Comparison of ENCODE assay signal across 22 mouse cellular contexts in the genomic region with DNA sequence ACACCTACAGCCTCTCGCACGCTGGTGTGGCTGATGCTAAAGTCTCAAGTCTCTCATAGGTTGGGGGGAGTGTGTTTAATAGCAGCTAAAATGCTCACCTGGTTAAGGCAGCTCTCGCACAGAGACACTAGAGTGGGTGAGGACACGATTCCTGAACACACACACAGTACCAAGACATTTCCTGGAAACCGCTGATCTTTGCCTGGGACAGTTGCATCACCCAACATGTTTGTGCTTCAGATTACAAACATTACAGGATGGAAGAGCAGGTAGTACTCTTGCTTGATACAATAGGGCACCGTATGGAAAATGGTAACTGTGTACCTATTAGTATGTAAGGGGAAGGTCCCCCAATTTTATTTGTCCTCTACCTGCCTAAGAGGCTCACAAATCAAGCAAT.
DNase-seq lines count a peak whose midpoint lies in the region; ATAC-seq and TF ChIP-seq lines count a peak whose summit lies in the region.
"Had no signal": no experiment of that assay in that cellular context is flagged by ENCODE, and none has a peak within 500 bp of the region (broad histone marks: within the 10 kb centered on the region; RNA-seq: fewer than 3 reads in every experiment).

No protein-coding gene starts in this region.

- 63% methylated on average over 6 of the region's 6 CpGs for WGBS in liver, embryonic 15.5 days (ENCODE audit: insufficient replicate concordance)
- 80% methylated on average over 6 of the region's 6 CpGs for WGBS in liver, embryonic 11.5 days

- H3K4me1 ChIP-seq in liver, embryonic 15.5 days (replicated peaks): no peaks in the 10 kb centered on the region
- no peaks in the 10 kb centered on the region for H3K4me1 ChIP-seq in liver, embryonic 11.5 days (replicated peaks; ENCODE audit: control insufficient read depth, insufficient read depth, low read length)
- no peaks in the 10 kb centered on the region; the same call in 1 of the 2 replicates for H3K4me1 ChIP-seq in testis, adult 2 months (ENCODE audit: control insufficient read depth, insufficient read depth, low read length)
- H3K4me1 ChIP-seq: embryonic facial prominence, embryonic 13.5 days; embryonic facial prominence, embryonic 15.5 days; forebrain, embryonic 13.5 days; forebrain, embryonic 15.5 days had no signal

- DNase-seq in liver, embryonic 11.5 days (ENCODE audit: low spot score): no peak
- no peak for DNase-seq in testis, postnatal 14 days (ENCODE audit: low spot score)
- peak; percentile 35 for DNase-seq in yolk sac, embryonic 10.5 days (ENCODE audit: low spot score)
- DNase-seq in thymus, postnatal 4 days: no peak
- DNase-seq: adrenal gland, adult 2 months; adrenal gland, postnatal 10 days; adrenal gland, postnatal 25 days; cerebellum, adult 11 months; cerebellum, adult 18-20 months; cerebellum, adult 8-10 months; cerebellum, adult 9-11 months; cerebellum, postnatal 14 days; cerebellum, postnatal 36 days; embryo, embryonic 11 days had no signal

- H3K4me3 ChIP-seq in liver, embryonic 15.5 days (replicated peaks): no peak overlapping the region
- no peak overlapping the region for H3K4me3 ChIP-seq in liver, embryonic 11.5 days (ENCODE audit: low read depth, low read length)
- H3K4me3 ChIP-seq in testis, adult 2 months (ENCODE audit: control insufficient read depth, low read depth, low read length): peak overlapping the region; percentile 7
- H3K4me3 ChIP-seq: embryonic facial prominence, embryonic 13.5 days; embryonic facial prominence, embryonic 15.5 days; erythroblast, embryonic 14.5 days; forebrain, embryonic 10.5 days; forebrain, embryonic 13.5 days; forebrain, embryonic 15.5 days had no signal

- H3K27me3 ChIP-seq in liver, embryonic 15.5 days: no peaks in the 10 kb centered on the region
- H3K27me3 ChIP-seq in liver, embryonic 11.5 days (replicated peaks; ENCODE audit: control insufficient read depth, insufficient read depth, low read length): no peaks in the 10 kb centered on the region
- H3K27me3 ChIP-seq in testis, adult 2 months (ENCODE audit: control insufficient read depth, insufficient read depth, low read length): no peaks in the 10 kb centered on the region
- H3K27me3 ChIP-seq: embryonic facial prominence, embryonic 13.5 days; embryonic facial prominence, embryonic 15.5 days; forebrain, embryonic 13.5 days; forebrain, embryonic 15.5 days had no signal

- H3K9me3 ChIP-seq in liver, embryonic 15.5 days (replicated peaks): no peaks in the 10 kb centered on the region
- H3K9me3 ChIP-seq in liver, embryonic 11.5 days (ENCODE audit: control insufficient read depth, low read length): no peaks in the 10 kb centered on the region
- H3K9me3 ChIP-seq: embryonic facial prominence, embryonic 13.5 days; embryonic facial prominence, embryonic 15.5 days; forebrain, embryonic 13.5 days; forebrain, embryonic 15.5 days had no signal

- 0 out of 2 replicates have a peak overlapping the region, but pooled peaks have one; percentile 35 for H3K27ac ChIP-seq in liver, embryonic 15.5 days (replicated peaks)
- no peak overlapping the region for H3K27ac ChIP-seq in liver, embryonic 11.5 days (ENCODE audit: low read depth, low read length)
- H3K27ac ChIP-seq in testis, adult 2 months (ENCODE audit: control insufficient read depth, insufficient read depth, low read depth, low read length): no peak overlapping the region
- H3K27ac ChIP-seq: embryonic facial prominence, embryonic 13.5 days; embryonic facial prominence, embryonic 15.5 days; forebrain, embryonic 10.5 days; forebrain, embryonic 13.5 days; forebrain, embryonic 15.5 days had no signal

- no peaks in the 10 kb centered on the region for H3K36me3 ChIP-seq in liver, embryonic 15.5 days (replicated peaks)
- no peaks in the 10 kb centered on the region for H3K36me3 ChIP-seq in liver, embryonic 11.5 days (ENCODE audit: control insufficient read depth, insufficient read depth, low read length)
- H3K36me3 ChIP-seq in testis, adult 2 months (ENCODE audit: control insufficient read depth, insufficient read depth, low read length): no peaks in the 10 kb centered on the region
- H3K36me3 ChIP-seq: embryonic facial prominence, embryonic 13.5 days; embryonic facial prominence, embryonic 15.5 days; forebrain, embryonic 10.5 days; forebrain, embryonic 15.5 days had no signal

- peak; percentile 44; the same call in 1 of the 2 replicates for ATAC-seq in liver, embryonic 15.5 days (ENCODE audit: insufficient read depth)
- no peak for ATAC-seq in liver, embryonic 11.5 days (replicated peaks; ENCODE audit: low FRiP score)
- ATAC-seq: forebrain, embryonic 13.5 days; forebrain, embryonic 15.5 days had no signal

- no peak overlapping the region for H3K4me2 ChIP-seq in liver, embryonic 15.5 days
- H3K4me2 ChIP-seq in liver, embryonic 11.5 days: no peak overlapping the region
- H3K4me2 ChIP-seq: embryonic facial prominence, embryonic 13.5 days; embryonic facial prominence, embryonic 15.5 days; forebrain, embryonic 13.5 days; forebrain, embryonic 15.5 days had no signal

- no peak for TF ChIP-seq POLR2A in testis, adult 2 months (IDR thresholded peaks at IDR 0.05; ENCODE audit: control insufficient read depth, low read depth, low read length)

- no peak overlapping the region for H3K9ac ChIP-seq in liver, embryonic 15.5 days
- no peak overlapping the region for H3K9ac ChIP-seq in liver, embryonic 11.5 days (ENCODE audit: low read depth, low read length)
- H3K9ac ChIP-seq: embryonic facial prominence, embryonic 13.5 days; embryonic facial prominence, embryonic 15.5 days; forebrain, embryonic 13.5 days; forebrain, embryonic 15.5 days had no signal

- no peak for TF ChIP-seq CTCF in testis, adult 2 months (IDR thresholded peaks at IDR 0.05; ENCODE audit: control insufficient read depth, insufficient read depth, insufficient replicate concordance, low read depth, low read length)
